Mouse (Mus musculus) urinary bladder, adult 2 months (tissue): ENCODE measurements around the gene Eomes. TPM values are rescaled to one million over a fixed set of nuclear protein-coding genes. Genes with fewer than 3 reads are reported as not detected.

Source experiments
- DNase-seq: peaks from one replicate; pipeline ENCODE4 v3.0.0; 2022; ENCODE audit warnings: low spot score
- polyA plus RNA-seq: library from polyadenylated mRNA; depleted of rRNA; stranded (reverse); fragments of >200 nt; gene quantifications from 2 replicates; pipeline ENCODE4 v1.2.3, GENCODE M21; 2012; rRNA removed

The Eomes gene
- polyA plus RNA-seq = 0.12 and 0.27 TPM in 2 replicates

GRCm38 (mm10) chr9:118477961-118478360 lies at the start of gene Eomes:
Gene Eomes (plus strand): TSS chr9:118478212.
- DNase-seq = no peak

- DNase-seq = no peak
Measured at GRCm38 (mm10) chr9:118444809-118445208, 33.2 kb upstream of the Eomes start.

DNA sequence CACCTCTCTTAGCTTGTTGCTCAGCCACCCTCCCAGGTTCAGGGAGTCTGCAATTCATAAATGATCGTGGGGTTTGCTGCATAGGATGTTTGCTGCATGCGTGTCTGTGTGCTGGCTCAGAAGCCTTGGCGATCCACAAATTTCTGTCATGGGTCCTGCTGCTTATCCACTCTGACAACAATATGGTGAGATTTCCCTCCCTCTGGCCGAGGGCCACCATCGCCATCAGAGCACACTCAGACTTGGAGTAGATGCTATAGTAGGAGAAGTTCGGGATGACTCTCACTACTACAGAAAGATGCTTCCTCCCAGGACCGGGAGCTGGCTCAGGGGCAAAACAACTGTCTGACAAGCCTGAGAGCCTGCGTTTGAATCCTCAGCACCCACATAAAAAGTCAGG lies 28.7 kb upstream of the Eomes start:
- no peak for DNase-seq

- DNase-seq = no peak
Measured at GRCm38 (mm10) chr9:118453427-118453826, 24.6 kb upstream of the Eomes start.

DNA sequence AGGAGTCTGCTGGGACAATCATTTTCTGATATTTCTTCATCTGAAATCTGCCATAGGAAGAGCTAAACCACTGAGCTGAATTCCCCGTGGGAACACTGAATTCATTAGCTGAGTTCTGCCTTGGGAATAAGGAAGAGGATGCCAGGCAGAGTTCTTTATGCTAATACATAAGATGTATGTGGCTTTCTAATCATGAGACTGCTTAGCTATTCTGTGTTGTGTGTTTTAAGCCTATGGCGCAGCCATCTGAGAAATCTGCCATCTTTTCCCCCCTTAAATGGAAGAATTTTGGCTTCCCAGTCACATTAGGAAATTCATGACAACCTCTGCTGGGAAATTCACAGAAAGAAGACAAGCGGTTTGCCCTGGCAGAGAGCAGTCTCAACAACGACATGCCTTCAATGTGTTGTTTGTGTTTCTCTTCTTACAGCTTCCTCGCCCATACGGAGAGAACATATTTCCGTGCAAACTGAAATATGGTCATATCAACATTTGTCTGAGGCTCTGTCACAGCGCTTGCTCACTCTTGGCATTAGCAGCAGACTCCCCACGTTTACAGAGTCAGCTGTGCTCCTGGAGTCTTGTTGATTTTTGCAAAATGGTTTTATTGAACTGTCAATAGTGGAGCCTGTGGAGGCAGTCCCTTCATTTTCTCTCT lies 22.7 kb upstream of the Eomes start:
- no peak for DNase-seq

DNA sequence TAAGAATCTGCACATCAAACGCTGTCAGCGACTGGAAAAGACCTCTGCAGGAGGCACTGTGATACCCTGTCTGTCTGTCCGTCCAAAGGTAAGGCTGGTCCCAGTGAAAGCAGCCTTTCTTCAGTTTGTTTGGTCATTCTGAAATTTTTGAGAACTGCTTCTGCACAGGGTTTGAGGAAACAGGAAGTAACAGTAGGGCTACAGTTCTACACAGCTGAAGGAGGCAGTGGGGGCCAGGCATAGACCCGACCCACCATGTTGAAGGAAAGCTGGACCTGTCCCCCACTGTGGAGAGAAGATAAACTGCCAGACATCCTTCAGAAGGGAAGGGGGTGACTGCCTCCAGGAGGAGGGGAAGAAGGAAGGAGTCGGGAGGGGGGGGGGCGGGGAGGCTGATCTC lies 21.6 kb upstream of the Eomes start:
- DNase-seq = no peak

- no peak for DNase-seq
Measured at GRCm38 (mm10) chr9:118458039-118458438, 20.0 kb upstream of the Eomes start.

GRCm38 (mm10) chr9:118464031-118464430 lies 14.0 kb upstream of the Eomes start:
- no peak for DNase-seq

- no peak for DNase-seq
Measured at GRCm38 (mm10) chr9:118468301-118468700, 9.7 kb upstream of the Eomes start.

GRCm38 (mm10) chr9:118469272-118469671 lies 8.7 kb upstream of the Eomes start:
- DNase-seq = no peak

- no peak for DNase-seq
Measured at GRCm38 (mm10) chr9:118471296-118471695, 6.7 kb upstream of the Eomes start.

DNA sequence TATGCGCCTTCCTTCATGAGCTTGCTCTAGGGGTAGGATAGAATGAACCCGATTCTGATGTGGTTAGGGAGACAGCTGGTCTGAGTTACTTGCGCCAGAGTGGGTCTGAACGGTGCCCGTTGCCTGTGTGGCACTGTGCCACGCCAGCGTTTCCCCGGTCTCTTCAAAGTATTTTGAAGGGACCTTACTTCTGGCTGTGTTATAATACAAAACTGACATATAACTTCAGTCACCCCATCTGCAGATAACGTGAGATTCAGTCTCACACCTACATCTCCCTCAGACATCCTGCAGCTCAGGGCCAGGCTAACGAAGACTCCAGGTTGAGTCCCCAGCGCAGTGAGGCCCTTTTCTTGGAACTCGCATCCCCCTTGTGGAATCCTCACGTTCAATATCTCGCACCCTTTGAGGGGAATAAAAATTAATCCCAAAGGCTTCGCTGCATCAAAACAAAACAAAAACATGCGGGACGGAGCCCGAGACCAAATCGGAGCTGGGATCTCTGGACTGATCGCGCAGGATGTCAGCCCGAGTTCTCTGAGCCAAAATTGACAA lies 1.7 kb upstream of the Eomes start:
- DNase-seq = no peak

DNA sequence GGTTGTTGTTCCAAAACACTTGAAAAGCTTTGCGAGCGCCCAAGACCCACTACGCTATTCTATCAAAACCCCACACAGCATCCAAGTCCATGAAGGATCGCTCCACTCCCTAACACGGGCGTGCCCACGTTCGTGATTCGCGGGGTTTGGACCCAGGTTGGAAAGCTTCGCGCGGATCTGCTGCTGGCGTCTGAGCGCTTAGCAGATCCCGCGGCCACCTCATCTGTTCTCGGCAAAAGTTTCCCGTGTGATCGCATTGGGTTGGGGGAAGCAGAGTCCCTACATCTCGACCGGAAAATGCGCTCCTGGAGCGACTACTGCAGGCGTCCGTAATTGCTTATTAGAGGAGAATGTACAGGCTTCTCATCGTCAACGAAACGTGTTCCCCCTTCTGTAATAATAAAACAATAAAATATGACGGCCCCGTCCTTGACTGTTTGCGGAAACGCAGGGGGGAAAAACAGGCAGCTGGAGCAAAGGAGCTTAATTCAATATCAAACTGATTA lies 1.2 kb upstream of the Eomes start:
- no peak for DNase-seq

DNA sequence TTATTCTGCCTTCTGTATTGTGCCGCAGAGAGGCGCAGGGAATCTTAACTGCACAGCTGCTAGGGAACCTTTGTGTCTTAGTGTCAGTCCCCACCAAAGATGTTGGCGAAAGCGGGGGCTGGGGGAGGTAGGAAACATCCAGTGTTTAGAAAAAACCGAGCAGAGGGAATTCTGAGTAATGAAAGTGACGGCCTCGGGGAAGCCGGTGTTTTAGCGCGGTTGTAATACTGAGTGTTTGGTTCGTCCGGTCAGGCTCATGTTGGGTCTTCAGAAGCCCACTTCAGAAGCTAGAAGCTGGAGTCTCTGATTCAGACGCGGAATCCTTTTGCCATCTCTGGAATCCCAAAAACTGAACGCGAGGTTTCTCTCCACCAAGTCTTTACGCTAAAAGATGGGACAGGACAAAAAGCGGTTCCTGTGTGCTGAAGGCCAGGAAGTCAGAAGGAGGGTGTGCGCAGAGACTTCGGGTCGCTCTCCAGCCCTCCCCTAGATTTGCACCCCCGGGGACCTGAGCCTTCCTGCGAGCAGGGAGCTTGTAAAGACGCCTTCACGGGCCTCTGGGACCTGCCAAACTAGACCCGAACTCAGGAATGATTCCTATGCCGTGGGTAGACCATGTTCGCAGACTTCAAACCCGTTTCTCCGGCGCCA lies 606 bp upstream of the Eomes start:
- DNase-seq = no peak

GRCm38 (mm10) chr9:118478458-118478838 lies 436 bp downstream of the Eomes start:
- DNase-seq = no peak

- DNase-seq = peak; percentile 24
Measured at GRCm38 (mm10) chr9:118478839-118479507, 961 bp downstream of the Eomes start.

- no peak for DNase-seq
Measured at GRCm38 (mm10) chr9:118479508-118480291, 1.7 kb downstream of the Eomes start.

DNA sequence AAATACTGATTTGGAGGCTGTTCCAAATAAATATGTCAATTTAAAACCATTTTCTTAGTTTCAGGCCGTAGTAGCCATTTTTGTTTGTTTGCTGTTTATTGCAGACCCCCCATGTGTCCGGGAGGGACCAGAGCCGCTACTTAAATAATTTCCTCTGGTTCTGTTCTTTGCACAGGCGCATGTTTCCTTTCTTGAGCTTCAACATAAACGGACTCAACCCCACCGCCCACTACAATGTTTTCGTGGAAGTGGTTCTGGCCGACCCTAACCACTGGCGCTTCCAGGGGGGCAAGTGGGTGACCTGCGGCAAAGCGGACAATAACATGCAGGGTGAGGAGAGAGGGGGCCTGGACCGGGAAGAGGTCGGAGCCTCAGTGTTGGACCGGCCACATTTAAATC lies 2.3 kb downstream of the Eomes start:
- DNase-seq = no peak

- DNase-seq = no peak
Measured at GRCm38 (mm10) chr9:118482210-118482609, 4.2 kb downstream of the Eomes start.

DNA sequence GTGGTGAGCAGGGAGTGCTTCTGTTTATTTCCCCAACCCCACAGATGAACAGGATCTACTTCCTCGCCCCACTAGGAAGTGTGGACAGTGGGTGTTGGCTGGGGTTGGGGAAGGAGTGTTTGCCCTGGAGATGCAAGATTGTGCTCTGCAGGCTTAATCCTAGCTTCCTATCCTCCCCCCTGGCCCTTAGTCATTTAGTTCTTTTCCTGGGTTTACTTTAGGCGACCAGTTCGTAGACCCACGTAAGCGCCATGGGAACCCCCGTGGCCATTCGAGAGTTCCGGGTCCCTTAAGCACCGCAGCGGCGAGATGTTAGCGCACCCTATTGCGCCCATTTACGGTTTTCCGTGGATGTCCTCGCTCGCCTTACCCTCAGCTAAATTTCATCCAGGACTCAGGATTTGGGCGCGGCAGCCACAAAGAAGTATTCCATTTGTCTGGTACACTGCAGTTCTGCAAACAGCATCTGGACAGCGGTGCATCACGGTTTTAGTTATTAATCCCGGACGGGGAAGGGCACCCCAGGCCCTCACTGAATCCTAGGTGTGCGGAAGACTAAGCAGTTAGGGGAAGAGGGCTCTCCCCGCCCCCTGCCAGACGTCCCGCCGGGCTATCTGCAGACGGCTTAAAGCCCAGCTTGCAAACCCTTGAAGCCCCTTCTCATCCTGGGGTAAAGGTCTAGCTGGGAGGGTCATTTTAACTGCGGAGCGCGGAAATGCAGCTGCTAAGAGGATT lies 8.5 kb downstream of the Eomes start:
- no peak for DNase-seq

DNA sequence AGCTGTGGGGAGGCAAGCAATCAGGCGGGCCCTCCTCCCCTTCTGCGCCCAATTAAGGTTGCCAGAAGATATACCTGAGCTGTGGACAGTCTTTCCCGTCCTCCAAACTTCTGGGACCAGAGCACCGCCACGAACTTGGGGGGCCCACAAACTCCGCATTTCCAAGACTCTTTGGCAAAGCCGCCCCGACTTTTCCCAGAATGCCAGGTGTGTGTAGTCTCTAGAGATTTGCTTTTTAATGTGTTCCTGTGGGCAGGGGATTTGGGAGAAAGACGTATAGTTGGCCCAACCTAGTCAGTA lies 9.0 kb downstream of the Eomes start:
- DNase-seq = no peak
